Mouse (Mus musculus): ENCODE measurements around the gene Slc36a4. TPM values are rescaled to one million over a fixed set of nuclear protein-coding genes. Genes with fewer than 3 reads are reported as not detected.

Slc36a4 gene
- polyA plus RNA-seq (2015; fragmentation: Nextera tagmentation; extraction: Ambion mirVana), result 6.9 and 8.9 TPM in 2 replicates

GRCm38 (mm10) chr9:15709599-15710381 is at the start of gene Slc36a4:
Slc36a4 (plus strand) TSS chr9:15709738.
- Histone ChIP-seq H3K4me3 (peak within 1 kb of the TSS; percentile 76), H3K9ac (peak within 1 kb of the TSS; percentile 91), H3K27ac (replicated peaks) (peak within 1 kb of the TSS; percentile 75), H3K36me3 (no peaks in the 10 kb centered on the region), H3K4me1 (peaks cover 11% of the 10 kb centered on the region), H3K4me2 (peak within 1 kb of the TSS; percentile 89), H3K27me3 (replicated peaks) (no peaks in the 10 kb centered on the region), H3K9me3 (no peaks in the 10 kb centered on the region)
- under 1% methylated on average over 64 of the region's 75 CpGs for WGBS
- ATAC-seq (ENCODE audit: extremely low read depth, insufficient number of reproducible peaks, low FRiP score, low TSS enrichment), result peak; percentile 66; the same call in 1 of the 2 replicates

GRCm38 (mm10) chr9:15664606-15665005 is 44.9 kb upstream of the Slc36a4 start:
- no peak overlapping the region for H3K4me2 ChIP-seq
- WGBS, result 62% methylated on average over 7 of the region's 7 CpGs

GRCm38 (mm10) chr9:15669452-15669851 is 40.1 kb upstream of the Slc36a4 start:
- Histone ChIP-seq H3K9me3 (no peaks in the 10 kb centered on the region), H3K27ac (replicated peaks) (no peak overlapping the region), H3K4me3 (no peak overlapping the region), H3K27me3 (replicated peaks) (peaks cover 4% of the 10 kb centered on the region; the same call in 1 of the 2 replicates), H3K9ac (no peak overlapping the region), H3K4me2 (no peak overlapping the region), H3K4me1 (peaks cover 21% of the 10 kb centered on the region), H3K36me3 (no peaks in the 10 kb centered on the region)
- WGBS, result 23% methylated on average over 3 of the region's 3 CpGs
- no peak for ATAC-seq (ENCODE audit: extremely low read depth, insufficient number of reproducible peaks, low FRiP score, low TSS enrichment)

More at GRCm38 (mm10) chr9:15664606-15665005, 44.9 kb upstream of the Slc36a4 start:
- Histone ChIP-seq H3K27ac (replicated peaks) (no peak overlapping the region), H3K27me3 (replicated peaks) (no peaks in the 10 kb centered on the region), H3K4me1 (peaks cover 26% of the 10 kb centered on the region), H3K4me3 (no peak overlapping the region), H3K36me3 (no peaks in the 10 kb centered on the region), H3K9me3 (no peaks in the 10 kb centered on the region), H3K9ac (no peak overlapping the region)
- no peak for ATAC-seq (ENCODE audit: extremely low read depth, insufficient number of reproducible peaks, low FRiP score, low TSS enrichment)

GRCm38 (mm10) chr9:15670002-15670527 is 39.5 kb upstream of the Slc36a4 start:
- no peak overlapping the region for H3K4me3 ChIP-seq
- H3K27ac ChIP-seq (replicated peaks), result 0 out of 2 replicates have a peak overlapping the region, but pooled peaks have one; percentile 20
- no peak overlapping the region for H3K9ac ChIP-seq
- peaks cover 16% of the 10 kb centered on the region for H3K4me1 ChIP-seq
- no peaks in the 10 kb centered on the region for H3K9me3 ChIP-seq
- H3K4me2 ChIP-seq, result no peak overlapping the region
- 30% methylated on average over 5 of the region's 5 CpGs for WGBS
- H3K27me3 ChIP-seq (replicated peaks), result peaks cover 4% of the 10 kb centered on the region; the same call in 1 of the 2 replicates
- peak; percentile 14; the same call in 1 of the 2 replicates for ATAC-seq (ENCODE audit: extremely low read depth, insufficient number of reproducible peaks, low FRiP score, low TSS enrichment)
- no peaks in the 10 kb centered on the region for H3K36me3 ChIP-seq

- Histone ChIP-seq H3K27me3 (replicated peaks) (peaks cover 4% of the 10 kb centered on the region; the same call in 1 of the 2 replicates), H3K36me3 (no peaks in the 10 kb centered on the region), H3K27ac (replicated peaks) (no peak overlapping the region), H3K4me2 (no peak overlapping the region), H3K4me1 (peaks cover 16% of the 10 kb centered on the region), H3K9me3 (no peaks in the 10 kb centered on the region), H3K4me3 (no peak overlapping the region), H3K9ac (no peak overlapping the region)
- 30% methylated on average over 1 of the region's 1 CpGs for WGBS
- ATAC-seq (ENCODE audit: extremely low read depth, insufficient number of reproducible peaks, low FRiP score, low TSS enrichment), result no peak
Observed at GRCm38 (mm10) chr9:15672251-15672650, 37.3 kb upstream of the Slc36a4 start.

GRCm38 (mm10) chr9:15681855-15682466 is 27.6 kb upstream of the Slc36a4 start:
- Histone ChIP-seq H3K36me3 (no peaks in the 10 kb centered on the region), H3K27ac (replicated peaks) (no peak overlapping the region), H3K27me3 (replicated peaks) (no peaks in the 10 kb centered on the region; the same call in 1 of the 2 replicates), H3K9me3 (no peaks in the 10 kb centered on the region), H3K4me3 (no peak overlapping the region), H3K4me2 (no peak overlapping the region), H3K4me1 (no peaks in the 10 kb centered on the region), H3K9ac (no peak overlapping the region)
- ATAC-seq (ENCODE audit: extremely low read depth, insufficient number of reproducible peaks, low FRiP score, low TSS enrichment), result no peak; the same call in 1 of the 2 replicates
- WGBS, result 22% methylated on average over 2 of the region's 2 CpGs

- H3K36me3 ChIP-seq, result no peaks in the 10 kb centered on the region
- H3K27ac ChIP-seq (replicated peaks), result no peak overlapping the region
- H3K27me3 ChIP-seq (replicated peaks), result no peaks in the 10 kb centered on the region; the same call in 1 of the 2 replicates
- WGBS, result 12% methylated on average over 4 of the region's 4 CpGs
- H3K4me2 ChIP-seq, result no peak overlapping the region
- H3K4me1 ChIP-seq, result 0 out of 2 replicates have a peak, but pooled peaks cover 5% of the 10 kb centered on the region
- H3K9me3 ChIP-seq, result no peaks in the 10 kb centered on the region
- ATAC-seq (ENCODE audit: extremely low read depth, insufficient number of reproducible peaks, low FRiP score, low TSS enrichment), result no peak
- no peak overlapping the region for H3K4me3 ChIP-seq
- H3K9ac ChIP-seq, result no peak overlapping the region
Observed at GRCm38 (mm10) chr9:15685215-15685614, 24.3 kb upstream of the Slc36a4 start.

- Histone ChIP-seq H3K9me3 (no peaks in the 10 kb centered on the region), H3K4me2 (no peak overlapping the region)
- 76% methylated on average over 5 of the region's 5 CpGs for WGBS
Observed at GRCm38 (mm10) chr9:15687358-15687757, 22.2 kb upstream of the Slc36a4 start.

GRCm38 (mm10) chr9:15693847-15694246 is 15.7 kb upstream of the Slc36a4 start:
- WGBS, result 70% methylated on average over 4 of the region's 4 CpGs
- Histone ChIP-seq H3K9me3 (no peaks in the 10 kb centered on the region), H3K4me2 (no peak overlapping the region), H3K4me3 (no peak overlapping the region), H3K36me3 (no peaks in the 10 kb centered on the region), H3K27ac (replicated peaks) (no peak overlapping the region), H3K4me1 (0 out of 2 replicates have a peak, but pooled peaks cover 5% of the 10 kb centered on the region), H3K9ac (no peak overlapping the region), H3K27me3 (replicated peaks) (no peaks in the 10 kb centered on the region)
- ATAC-seq (ENCODE audit: extremely low read depth, insufficient number of reproducible peaks, low FRiP score, low TSS enrichment), result no peak

More at GRCm38 (mm10) chr9:15687358-15687757, 22.2 kb upstream of the Slc36a4 start:
- Histone ChIP-seq H3K4me3 (no peak overlapping the region), H3K27ac (replicated peaks) (no peak overlapping the region), H3K36me3 (no peaks in the 10 kb centered on the region), H3K4me1 (0 out of 2 replicates have a peak, but pooled peaks cover 5% of the 10 kb centered on the region), H3K27me3 (replicated peaks) (no peaks in the 10 kb centered on the region), H3K9ac (no peak overlapping the region)
- no peak for ATAC-seq (ENCODE audit: extremely low read depth, insufficient number of reproducible peaks, low FRiP score, low TSS enrichment)

GRCm38 (mm10) chr9:15694989-15695388 is 14.5 kb upstream of the Slc36a4 start:
- no peak for ATAC-seq (ENCODE audit: extremely low read depth, insufficient number of reproducible peaks, low FRiP score, low TSS enrichment)
- no peak overlapping the region for H3K9ac ChIP-seq
- H3K4me2 ChIP-seq, result no peak overlapping the region
- H3K9me3 ChIP-seq, result no peaks in the 10 kb centered on the region
- H3K4me3 ChIP-seq, result no peak overlapping the region
- no peak overlapping the region for H3K27ac ChIP-seq (replicated peaks)
- WGBS, result 31% methylated on average over 5 of the region's 5 CpGs
- no peaks in the 10 kb centered on the region for H3K27me3 ChIP-seq (replicated peaks)
- no peaks in the 10 kb centered on the region for H3K36me3 ChIP-seq
- H3K4me1 ChIP-seq, result no peaks in the 10 kb centered on the region

GRCm38 (mm10) chr9:15705706-15706105 is 3.8 kb upstream of the Slc36a4 start:
- Histone ChIP-seq H3K4me1 (peaks cover 11% of the 10 kb centered on the region), H3K9ac (no peak overlapping the region), H3K4me2 (no peak overlapping the region), H3K9me3 (no peaks in the 10 kb centered on the region), H3K36me3 (no peaks in the 10 kb centered on the region), H3K4me3 (no peak overlapping the region), H3K27ac (replicated peaks) (no peak overlapping the region), H3K27me3 (replicated peaks) (no peaks in the 10 kb centered on the region)
- 56% methylated on average over 10 of the region's 10 CpGs for WGBS
- ATAC-seq (ENCODE audit: extremely low read depth, insufficient number of reproducible peaks, low FRiP score, low TSS enrichment), result no peak
